Comparison of ENCODE assay signal across 9 mouse cellular contexts in genomic region chr6:113487125-113487576, GRCm38 (mm10). TPM values are rescaled to one million over a fixed set of nuclear protein-coding genes. Genes with fewer than 3 reads are reported as not detected.
A peak's percentile ranks its signal among the peaks of the same experiment; 100 is the strongest.
DNase-seq lines count a peak whose midpoint lies in the region; ATAC-seq and TF ChIP-seq lines count a peak whose summit lies in the region.
"Had no signal": no experiment of that assay in that cellular context is flagged by ENCODE, and none has a peak within 500 bp of the region (broad histone marks: within the 10 kb centered on the region; RNA-seq: fewer than 3 reads in every experiment).

No protein-coding gene starts in this region.

- no peak for ATAC-seq in forebrain, embryonic 11.5 days (replicated peaks; ENCODE audit: low FRiP score)

- H3K9me3 ChIP-seq in forebrain, embryonic 11.5 days (ENCODE audit: control insufficient read depth, low read length): no peaks in the 10 kb centered on the region

- peak; percentile 77 for DNase-seq in kidney, adult 2 months
- no peak for DNase-seq in kidney, postnatal 10 days
- peak; percentile 73 for DNase-seq in ES-CJ7 (ENCODE audit: low read depth, low spot score)
- peak; percentile 80 for DNase-seq in fat pad, adult 2 months (ENCODE audit: extremely low read depth, low read depth, low spot score)
- DNase-seq in lung, postnatal 10 days: peak; percentile 50
- DNase-seq in frontal cortex, postnatal 14 days (ENCODE audit: low spot score in 2 of 2): no peak
- DNase-seq in layer of hippocampus, adult 8-10 months (ENCODE audit: low spot score in 2 of 2): no peak
- no peak for DNase-seq in forebrain, embryonic 11.5 days (ENCODE audit: low spot score)
- DNase-seq: adrenal gland, postnatal 14 days had no signal

- no peak for TF ChIP-seq CTCF in kidney, adult 2 months (conservative IDR thresholded peaks at IDR 0.05; ENCODE audit: insufficient read depth, insufficient read length, low read depth, low read length)

- no peak for TF ChIP-seq POLR2A in kidney, adult 2 months (IDR thresholded peaks at IDR 0.05; ENCODE audit: low read depth, low read length)

- no peak overlapping the region for H3K9ac ChIP-seq in forebrain, embryonic 11.5 days (ENCODE audit: low read length)

- no peaks in the 10 kb centered on the region for H3K27me3 ChIP-seq in kidney, adult 2 months (replicated peaks; ENCODE audit: control insufficient read depth, insufficient read depth, low read length)
- no peaks in the 10 kb centered on the region for H3K27me3 ChIP-seq in forebrain, embryonic 11.5 days (ENCODE audit: control insufficient read depth, insufficient read depth, low read length)

- H3K4me2 ChIP-seq in forebrain, embryonic 11.5 days (ENCODE audit: low read depth, low read length, severe bottlenecking): no peak overlapping the region

- no peak overlapping the region for H3K4me3 ChIP-seq in kidney, adult 2 months (ENCODE audit: insufficient read depth, low read depth, low read length)
- no peak overlapping the region for H3K4me3 ChIP-seq in forebrain, embryonic 11.5 days (ENCODE audit: low read depth, low read length)

- H3K27ac ChIP-seq in kidney, adult 2 months (ENCODE audit: insufficient read depth, low read depth, low read length): peak overlapping the region; percentile 49; the same call in 1 of the 2 replicates
- no peak overlapping the region for H3K27ac ChIP-seq in forebrain, embryonic 11.5 days (ENCODE audit: low read depth, low read length)

- WGBS in kidney, adult 2 months: 42% methylated on average over 7 of the region's 7 CpGs
- WGBS in forebrain, embryonic 11.5 days: 57% methylated on average over 7 of the region's 7 CpGs

- peaks cover 6% of the 10 kb centered on the region for H3K4me1 ChIP-seq in kidney, adult 2 months (ENCODE audit: control insufficient read depth, insufficient read depth, low read length)
- H3K4me1 ChIP-seq in forebrain, embryonic 11.5 days (replicated peaks; ENCODE audit: control insufficient read depth, insufficient read depth, low read length): peaks cover 4% of the 10 kb centered on the region

- no peaks in the 10 kb centered on the region; the same call in 1 of the 2 replicates for H3K36me3 ChIP-seq in kidney, adult 2 months (ENCODE audit: control insufficient read depth, insufficient read depth, low read length)
- no peaks in the 10 kb centered on the region; the same call in 1 of the 2 replicates for H3K36me3 ChIP-seq in forebrain, embryonic 11.5 days (ENCODE audit: control insufficient read depth, insufficient read depth, low read length)

RNA-seq across cellular contexts. Expression of gene Creld1, which starts 4.1 kb away (rescaled TPM):
- 22.3 and 23.6 TPM in 2 replicates for polyA plus RNA-seq in kidney, adult 2 months (2012; rRNA removed)
- total RNA-seq in layer of hippocampus, adult 8-10 months (2022): 100 to 1,000 TPM in 2 of 4 experiments, 10 to 100 TPM in 2; 86.9 to 135 (median 104) TPM
- polyA plus RNA-seq in forebrain, embryonic 11.5 days (2014; fragmentation: Nextera tagmentation; extraction: Ambion mirVana): 36.3 and 41.6 TPM in 2 replicates

RNA-seq across cellular contexts. Expression of gene Prrt3, which starts 14.6 kb away (rescaled TPM):
- 0.05 TPM in 1 of 2 replicates, not detected in the other for polyA plus RNA-seq in kidney, adult 2 months (2012; rRNA removed)
- total RNA-seq in layer of hippocampus, adult 8-10 months (2022): 10 to 100 TPM; 45.3 to 51.3 (median 49.8) TPM
- polyA plus RNA-seq in forebrain, embryonic 11.5 days (2014; fragmentation: Nextera tagmentation; extraction: Ambion mirVana): 1.4 and 2.1 TPM in 2 replicates

RNA-seq across cellular contexts. Expression of gene Il17rc, which starts 15.9 kb away (rescaled TPM):
- 37.6 and 41.8 TPM in 2 replicates for polyA plus RNA-seq in kidney, adult 2 months (2012; rRNA removed)
- total RNA-seq in layer of hippocampus, adult 8-10 months (2022): 1 to 10 TPM; 3.8 to 6.1 (median 4.8) TPM
- polyA plus RNA-seq in forebrain, embryonic 11.5 days (2014; fragmentation: Nextera tagmentation; extraction: Ambion mirVana): 3.4 and 4.2 TPM in 2 replicates

RNA-seq across cellular contexts. Expression of gene Il17re, which starts 28.9 kb away (rescaled TPM):
- 25.7 and 41.4 TPM in 2 replicates for polyA plus RNA-seq in kidney, adult 2 months (2012; rRNA removed)
- under 1 TPM; 0.22 to 0.45 (median 0.41) TPM for total RNA-seq in layer of hippocampus, adult 8-10 months (2022)
- 1.0 and 1.2 TPM in 2 replicates for polyA plus RNA-seq in forebrain, embryonic 11.5 days (2014; fragmentation: Nextera tagmentation; extraction: Ambion mirVana)

RNA-seq across cellular contexts. Expression of gene Emc3, which starts 44.3 kb away (rescaled TPM):
- polyA plus RNA-seq in kidney, adult 2 months (2012; rRNA removed): 60.1 and 64.5 TPM in 2 replicates
- 10 to 100 TPM; 62.1 to 75.3 (median 71.4) TPM for total RNA-seq in layer of hippocampus, adult 8-10 months (2022)
- 74.3 and 77.7 TPM in 2 replicates for polyA plus RNA-seq in forebrain, embryonic 11.5 days (2014; fragmentation: Nextera tagmentation; extraction: Ambion mirVana)

Comparison
In these comparisons a context has a peak if more than half of its experiments do, and no peak if none do; other contexts are left out.
1. DNase-seq: peak in kidney, adult 2 months (single experiment), ES-CJ7 (single experiment), fat pad, adult 2 months (single experiment) and lung, postnatal 10 days (single experiment); none in kidney, postnatal 10 days (single experiment), frontal cortex, postnatal 14 days (0 of 2), layer of hippocampus, adult 8-10 months (0 of 2) and forebrain, embryonic 11.5 days (single experiment).